Mouse (Mus musculus): ENCODE data around the gene Rab5if.
"Not testable (repeated sequence)": the region's sequence is repeated elsewhere in the genome, so short reads cannot be mapped to it uniquely, and the experiment has no call there.

The Rab5if gene

GRCm38 (mm10) chr2:156887017-156887416 lies 24.1 kb downstream of the Rab5if start, which contains the start of gene Sla2:
Sla2 (minus strand) TSS chr2:156887192.
- in situ Hi-C loops (cut with MboI, MseI): no loop called here

GRCm38 (mm10) chr2:156888490-156888889 lies 25.6 kb downstream of the Rab5if start:
- in situ Hi-C loops (cut with MboI, MseI): no loop called here

DNA sequence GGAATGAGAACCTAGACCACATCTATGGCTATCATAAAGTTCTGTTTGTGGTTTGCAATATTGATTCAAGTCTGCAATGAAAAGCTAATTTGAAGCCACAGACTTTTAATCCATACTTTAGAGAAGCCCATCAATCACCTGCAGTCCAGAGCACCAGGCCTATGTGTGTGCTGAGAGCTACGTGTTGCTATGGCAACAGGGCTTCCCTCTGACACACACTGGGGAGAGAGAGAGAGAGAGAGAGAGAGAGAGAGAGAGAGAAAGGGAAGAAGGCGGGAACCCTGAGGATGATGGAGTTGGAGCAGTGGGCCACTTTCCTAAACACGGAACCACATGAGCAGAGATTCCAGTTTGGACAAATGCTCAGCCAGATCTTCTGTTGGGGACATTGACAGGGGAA lies 29.3 kb downstream of the Rab5if start:
- in situ Hi-C loops (cut with MboI, MseI): no loop called here

DNA sequence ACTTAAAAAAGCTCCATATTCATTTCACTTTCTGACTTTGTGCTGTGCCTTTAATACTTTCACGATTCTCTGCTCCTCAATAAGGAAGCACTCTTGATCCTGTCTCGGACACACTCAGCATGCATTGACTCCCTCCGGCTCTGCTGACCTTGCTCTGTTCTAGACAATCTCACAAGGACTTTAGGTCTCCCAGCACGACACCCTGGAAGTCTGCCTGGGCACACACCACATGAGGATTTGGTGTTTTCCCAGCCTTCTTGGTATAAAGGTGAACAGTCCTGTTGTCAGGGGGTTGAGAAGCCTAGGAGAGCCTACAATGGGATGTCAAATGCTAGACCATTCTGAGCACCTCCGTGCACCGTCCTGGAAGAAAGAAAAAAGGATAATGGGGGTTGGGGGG lies 29.9 kb downstream of the Rab5if start:
- in situ Hi-C loops (cut with MboI, MseI): no loop called here

DNA sequence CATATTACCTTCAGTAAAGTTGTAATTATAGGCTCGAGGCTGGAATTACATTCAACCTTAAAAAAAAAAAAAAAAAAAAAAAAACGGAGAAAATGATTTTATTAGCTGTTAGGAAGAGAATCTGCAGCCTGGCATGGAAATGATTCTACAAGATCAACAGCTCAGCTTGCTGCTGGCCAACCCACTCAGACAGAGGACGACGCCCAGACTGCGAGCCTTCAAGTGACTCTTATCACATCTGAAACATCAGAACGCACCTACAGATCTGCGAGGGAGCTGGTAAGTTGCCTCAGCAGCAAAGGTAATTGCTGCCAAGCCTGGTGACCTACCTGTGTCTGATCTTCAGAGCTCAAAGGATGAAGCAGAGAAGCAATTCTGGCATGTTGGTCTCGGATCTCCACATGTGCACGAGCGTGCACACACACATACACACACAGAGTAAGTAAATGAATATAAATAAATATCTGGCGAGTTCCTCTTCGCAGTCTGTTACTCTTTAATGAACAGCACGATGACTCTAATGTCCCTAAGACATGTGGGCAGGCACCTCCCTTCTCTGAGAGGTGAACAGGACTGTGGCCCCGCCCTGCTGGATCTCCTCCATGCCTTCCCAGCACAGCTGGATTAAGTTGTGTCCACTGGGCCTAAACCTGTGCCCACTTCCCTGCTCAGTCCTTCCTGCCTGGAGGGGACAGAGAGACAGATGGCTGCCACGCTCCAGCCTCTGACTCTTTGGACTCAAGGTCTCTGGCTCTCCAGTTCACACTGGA lies 31.8 kb downstream of the Rab5if start:
- in situ Hi-C loops (cut with MboI, MseI): no loop called here

DNA sequence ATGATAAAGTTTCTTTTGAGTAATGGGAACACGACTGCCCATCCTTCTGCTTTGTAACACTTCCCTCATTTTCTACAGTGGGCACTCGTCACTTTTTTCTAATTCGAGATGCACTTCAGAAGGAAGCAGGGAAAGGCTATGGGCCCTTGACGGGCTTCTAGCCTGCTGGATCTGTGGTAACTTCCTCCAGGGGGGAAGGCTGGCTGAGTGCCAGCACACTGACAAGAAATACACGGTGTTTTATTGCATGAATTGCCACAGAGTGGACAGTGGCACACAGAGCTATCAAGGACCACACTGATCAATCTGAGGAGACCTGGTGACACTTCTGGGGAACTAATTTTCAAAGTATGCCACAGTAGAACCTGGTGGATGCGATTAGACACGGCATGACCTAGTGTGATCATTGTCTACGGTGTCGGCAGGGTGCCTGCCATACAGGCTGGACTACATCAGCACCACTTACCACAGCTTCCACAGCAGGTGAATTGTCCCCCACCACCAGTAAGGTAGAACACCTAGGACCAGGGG lies 33.5 kb downstream of the Rab5if start:
- in situ Hi-C loops (cut with MboI, MseI): no loop called here

- in situ Hi-C loops (cut with MboI, MseI): no loop called here
Measured at GRCm38 (mm10) chr2:156897034-156897433, 34.1 kb downstream of the Rab5if start.

DNA sequence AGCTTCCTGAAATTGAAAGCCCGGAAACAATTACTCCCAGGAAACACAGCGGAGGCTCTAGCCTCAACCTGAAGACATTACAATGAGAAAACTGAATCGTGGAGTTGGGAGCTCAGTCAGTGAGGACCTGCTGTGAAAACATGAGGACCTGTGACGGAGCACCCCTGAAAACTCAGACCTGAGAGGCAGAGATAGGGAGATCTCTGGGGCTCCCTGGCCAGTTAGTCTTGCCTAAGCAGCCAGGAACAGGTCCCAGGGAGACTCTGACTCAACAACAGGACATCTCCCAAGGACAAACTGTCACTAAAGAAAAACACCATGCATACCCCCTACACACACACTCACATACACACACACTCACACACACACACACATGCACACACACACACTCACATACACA lies 35.4 kb downstream of the Rab5if start:
- in situ Hi-C loops (cut with MboI, MseI): no loop called here

DNA sequence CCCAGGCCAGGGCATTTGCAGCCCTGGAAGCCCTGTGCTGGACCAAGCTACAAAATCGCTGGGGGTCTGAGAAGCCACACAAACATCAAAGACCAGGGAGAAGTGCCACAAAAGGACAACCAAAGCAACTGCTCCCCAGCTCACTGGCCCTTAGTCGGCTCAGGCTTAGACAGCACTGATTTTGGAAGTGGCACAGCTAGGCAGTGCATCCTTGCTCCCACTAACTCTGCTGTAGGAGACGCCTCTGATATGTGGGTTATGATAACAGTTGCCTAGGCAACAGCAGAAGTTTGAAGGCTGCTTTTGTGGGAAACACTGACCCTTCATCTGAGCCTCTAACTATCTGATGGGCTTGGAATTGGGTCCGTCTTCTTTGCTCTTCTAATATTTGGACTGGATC lies 36.3 kb downstream of the Rab5if start:
- in situ Hi-C loops (cut with MboI, MseI): no loop called here

- in situ Hi-C loops (cut with MboI, MseI): no loop called here
Measured at GRCm38 (mm10) chr2:156901344-156901743, 38.4 kb downstream of the Rab5if start.

- in situ Hi-C loops (cut with MboI, MseI): no loop called here
Measured at GRCm38 (mm10) chr2:156901883-156902282, 39.0 kb downstream of the Rab5if start.

GRCm38 (mm10) chr2:156902411-156902810 lies 39.5 kb downstream of the Rab5if start:
- in situ Hi-C loops (cut with MboI, MseI): not testable (repeated sequence)

GRCm38 (mm10) chr2:156903367-156903766 lies 40.4 kb downstream of the Rab5if start:
- in situ Hi-C loops (cut with MboI, MseI): no loop called here

GRCm38 (mm10) chr2:156904976-156905717 lies 42.2 kb downstream of the Rab5if start:
- in situ Hi-C loops (cut with MboI, MseI): no loop called here

DNA sequence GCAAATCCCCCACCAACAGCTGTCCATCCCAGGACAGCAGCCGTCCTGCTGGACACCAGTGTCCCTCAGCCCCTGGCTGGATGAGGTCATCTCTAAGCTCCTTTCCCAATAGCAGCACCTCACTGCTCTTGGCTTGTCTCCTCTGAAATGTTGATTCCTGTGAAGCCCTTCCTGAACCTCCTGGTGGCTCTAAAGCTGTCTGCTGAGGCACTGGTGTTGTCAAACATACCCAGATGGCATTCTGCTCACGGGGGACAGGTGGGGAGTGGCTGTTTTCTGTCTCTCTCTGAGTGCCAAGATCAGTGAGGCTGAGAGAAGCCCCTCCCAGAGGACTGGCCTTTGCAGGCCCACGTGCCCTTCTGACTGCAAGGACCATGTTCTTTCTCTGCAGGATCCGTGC lies 43.0 kb downstream of the Rab5if start:
- in situ Hi-C loops (cut with MboI, MseI): not testable (repeated sequence)

DNA sequence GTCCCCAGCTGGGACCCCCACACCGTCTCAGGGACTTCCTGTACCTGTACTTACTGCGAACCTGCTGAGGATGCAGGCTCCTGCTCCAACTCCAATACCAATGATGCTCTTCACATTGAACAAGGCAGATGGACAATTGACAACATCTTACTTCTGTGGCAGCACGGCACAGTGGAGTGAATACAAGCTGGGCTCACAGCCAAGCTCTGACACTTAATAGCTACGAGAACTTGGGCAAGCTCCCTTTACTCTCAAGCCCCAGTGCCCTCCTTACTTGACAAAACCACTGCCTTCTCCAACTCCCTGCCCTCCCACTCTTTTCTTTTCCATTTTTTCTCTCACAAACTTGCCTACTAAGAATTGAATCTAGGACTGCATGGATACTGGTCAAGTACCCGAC lies 50.3 kb downstream of the Rab5if start:
- in situ Hi-C loops (cut with MboI, MseI): loop anchor here (10.0 kb wide), 1 partner anchor 1422 kb away; no protein-coding TSS in a partner anchor

DNA sequence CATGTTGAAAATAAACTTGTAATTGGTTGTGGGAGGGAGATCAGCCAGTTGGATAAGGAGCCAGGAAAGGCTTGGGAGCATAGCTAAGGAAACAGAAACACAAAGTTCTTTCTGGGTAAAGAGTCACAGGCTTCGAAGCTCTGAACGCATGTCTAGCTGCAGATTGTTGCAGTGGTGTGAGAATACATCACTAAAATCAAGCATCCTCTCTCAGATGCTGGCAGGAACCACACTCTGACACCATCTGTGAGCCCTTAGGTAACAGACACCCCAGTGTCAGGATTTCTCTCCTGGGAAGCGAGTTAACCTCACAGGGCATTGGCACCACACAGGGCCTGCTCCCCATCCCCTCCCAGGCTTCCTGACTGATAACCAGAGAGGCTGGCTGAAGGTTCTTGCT lies 52.6 kb downstream of the Rab5if start:
- in situ Hi-C loops (cut with MboI, MseI): loop anchor here (10.0 kb wide), 1 partner anchor 1419 kb away; no protein-coding TSS in a partner anchor

- in situ Hi-C loops (cut with MboI, MseI): loop anchor here (10.0 kb wide), 1 partner anchor 1418 kb away; no protein-coding TSS in a partner anchor
Measured at GRCm38 (mm10) chr2:156916419-156917125, 53.6 kb downstream of the Rab5if start.

DNA sequence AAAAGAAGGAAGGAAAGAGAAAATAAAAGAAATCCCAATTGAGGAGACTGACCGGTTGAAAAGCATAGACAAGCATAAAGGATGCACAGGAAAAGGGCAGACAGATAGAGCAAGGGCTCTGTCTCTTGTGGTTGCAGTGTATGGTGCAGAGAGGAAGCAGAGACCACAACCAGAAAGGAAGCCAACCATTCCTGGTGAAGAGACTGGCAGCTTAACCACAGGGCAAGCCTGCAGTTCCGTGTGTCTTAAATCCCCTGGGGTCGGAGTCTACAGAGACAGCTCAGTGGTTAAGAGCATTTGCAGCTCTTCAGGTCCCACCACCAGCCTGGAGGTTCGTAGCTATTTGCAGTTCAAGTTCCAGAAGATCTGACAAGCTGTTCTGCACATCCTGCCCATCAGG lies 55.6 kb downstream of the Rab5if start:
- in situ Hi-C loops (cut with MboI, MseI): loop anchor here (10.0 kb wide), 1 partner anchor 1416 kb away; no protein-coding TSS in a partner anchor

DNA sequence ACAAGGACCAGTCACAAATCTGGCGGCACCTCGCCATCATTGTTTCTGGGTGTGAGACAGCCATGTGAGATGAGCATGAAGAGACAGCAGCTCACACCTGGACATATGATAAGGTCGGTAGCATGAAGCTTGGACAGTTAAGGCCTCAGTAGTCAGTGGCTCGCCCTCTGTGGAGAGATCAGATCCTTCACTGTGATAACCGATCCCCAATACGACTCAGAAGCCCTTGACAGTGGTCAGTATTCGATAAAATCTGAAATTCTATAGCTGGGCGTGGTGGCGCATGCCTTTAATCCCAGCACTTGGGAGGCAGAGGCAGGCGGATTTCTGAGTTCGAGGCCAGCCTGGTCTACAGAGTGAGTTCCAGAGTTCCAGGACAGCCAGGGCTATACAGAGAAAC lies 56.3 kb downstream of the Rab5if start:
- in situ Hi-C loops (cut with MboI, MseI): loop anchor here (10.0 kb wide), 1 partner anchor 1416 kb away; no protein-coding TSS in a partner anchor

GRCm38 (mm10) chr2:156919796-156920195 lies 56.9 kb downstream of the Rab5if start:
- in situ Hi-C loops (cut with MboI, MseI): loop anchor here (10.0 kb wide), 1 partner anchor 1415 kb away; no protein-coding TSS in a partner anchor

DNA sequence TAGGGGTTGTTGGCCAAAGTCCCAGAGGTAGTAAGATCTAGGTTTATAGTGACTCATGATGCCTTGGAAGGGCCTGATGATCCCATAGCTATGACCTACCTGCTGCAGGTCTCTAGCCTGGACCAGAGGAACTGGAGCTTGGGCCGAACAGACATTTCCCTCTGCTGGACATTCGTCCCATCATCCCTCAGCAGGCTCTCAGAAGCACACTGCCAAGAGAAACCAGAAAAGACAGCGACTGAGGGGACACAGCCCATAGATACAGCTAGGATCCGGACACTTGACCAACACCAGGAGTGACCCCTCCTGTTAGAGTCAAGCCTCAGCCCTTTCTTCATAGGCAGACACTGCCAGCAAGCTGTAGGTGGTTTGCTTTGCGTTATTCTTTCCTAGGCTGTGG lies 60.1 kb downstream of the Rab5if start:
- in situ Hi-C loops (cut with MboI, MseI): no loop called here

All from T-helper 1 cell (primary cell).